Mouse (Mus musculus) hindbrain, postnatal 0 days (tissue): ENCODE measurements around the gene Fam193b. TPM values are rescaled to one million over a fixed set of nuclear protein-coding genes. Genes with fewer than 3 reads are reported as not detected.
A peak's percentile ranks its signal among the peaks of the same experiment; 100 is the strongest.

Source experiments
- ATAC-seq: fragments of 200-750 bp; cut with Nextera tagmentation; 2 replicates; pipeline ENCODE4 v1.8.0; 2017; ENCODE audit warnings: mild to moderate bottlenecking, moderate TSS enrichment, moderate library complexity
- DNase-seq: peaks from one replicate; pipeline ENCODE4 v3.0.0-alpha.2; 2015; ENCODE audit warnings: low spot score
- H3K27ac ChIP-seq: fragments of 300-500 bp; sonication (generic); 2 replicates; pipeline ENCODE4 v1.5.1; 2014; ENCODE audit warnings: mild to moderate bottlenecking
- H3K27me3 ChIP-seq: fragments of 300-500 bp; sonication (generic); 2 replicates; pipeline ENCODE4 v1.6.1; 2014; ENCODE audit warnings: low read length, mixed read lengths; ENCODE audit not compliant: insufficient read depth
- H3K36me3 ChIP-seq: fragments of 300-500 bp; sonication (generic); 2 replicates; pipeline ENCODE4 v1.6.1; 2014; ENCODE audit warnings: low read length, mixed read lengths; ENCODE audit not compliant: insufficient read depth
- H3K4me1 ChIP-seq: fragments of 300-500 bp; sonication (generic); 2 replicates; pipeline ENCODE4 v1.6.1; 2014; ENCODE audit warnings: antibody characterized with exemption, low read length, mixed read lengths; ENCODE audit not compliant: insufficient read depth
- H3K4me2 ChIP-seq: fragments of 300-500 bp; sonication (generic); 2 replicates; pipeline ENCODE4 v1.6.1; 2014; ENCODE audit warnings: low read depth, mild to moderate bottlenecking, low read length, moderate library complexity, mixed read lengths
- H3K4me3 ChIP-seq: fragments of 300-500 bp; sonication (generic); 2 replicates; pipeline ENCODE4 v1.5.1; 2014; ENCODE audit warnings: low read length
- H3K9ac ChIP-seq: fragments of 300-500 bp; sonication (generic); replicated peaks from 2 replicates; pipeline ENCODE4 v1.6.1; 2014; ENCODE audit warnings: mild to moderate bottlenecking, low read length, moderate library complexity, mixed read lengths
- H3K9me3 ChIP-seq: fragments of 300-500 bp; sonication (generic); 2 replicates; pipeline ENCODE4 v1.6.1; 2016; ENCODE audit warnings: low read length, mixed read lengths
- CTCF ChIP-seq: IDR thresholded peaks from 2 replicates; pipeline ENCODE4 v1.5.1; 2016; ENCODE audit warnings: antibody characterized with exemption, control low read depth, low read depth
- WGBS: fragments of 180-500 bp; shearing (Covaris S2); extraction: QIAGEN DNeasy Blood & Tissue Kit; methylation state at CpG from one replicate; pipeline ENCODE4 v1.1.7; 2014; 5-methylcytosine and 5-hydroxymethylcytosine counted together
- polyA plus RNA-seq: library from polyadenylated mRNA; unstranded; fragments of >200 nt; fragmentation: Nextera tagmentation; extraction: Ambion mirVana; gene quantifications from 2 replicates; pipeline ENCODE4 v1.2.1, GENCODE M21; 2015
- total RNA-seq: library from RNA; depleted of rRNA; stranded (reverse); fragments of >200 nt; gene quantifications from 2 replicates; pipeline ENCODE4 v1.2.3, GENCODE M21; 2014

The Fam193b gene
- total and polyA plus RNA-seq, 2 experiments from 2014 or later, result 38.9 to 87.5 TPM

DNA sequence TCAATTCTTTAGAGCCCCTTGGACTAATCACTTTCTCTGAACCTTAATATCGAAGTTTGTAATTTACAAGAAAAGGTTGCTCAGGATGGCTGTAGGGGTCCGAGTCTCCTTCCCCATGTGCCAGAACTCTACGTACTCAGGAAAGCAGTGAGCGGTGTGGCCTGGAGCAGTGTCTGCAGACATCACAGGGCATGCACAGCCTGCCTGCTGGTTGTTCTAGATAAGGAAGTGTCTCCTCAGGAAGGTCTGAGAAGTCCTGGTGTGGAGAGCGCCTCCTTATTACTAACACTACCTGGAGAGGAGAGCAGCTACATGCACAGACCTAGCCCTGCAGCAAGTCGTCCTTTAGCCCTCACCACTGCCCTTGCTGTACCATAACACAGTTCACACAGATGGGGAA, 26.1 kb downstream of the Fam193b start:
- Histone ChIP-seq H3K36me3 (peaks cover 81% of the 10 kb centered on the region), H3K9me3 (no peaks in the 10 kb centered on the region), H3K9ac (no peak overlapping the region), H3K27me3 (no peaks in the 10 kb centered on the region), H3K4me3 (no peak overlapping the region), H3K27ac (no peak overlapping the region), H3K4me1 (no peaks in the 10 kb centered on the region), H3K4me2 (no peak overlapping the region)
- no peak for ATAC-seq
- no peak for TF ChIP-seq CTCF
- 93% methylated on average over 6 of the region's 6 CpGs for WGBS
- no peak for DNase-seq

DNA sequence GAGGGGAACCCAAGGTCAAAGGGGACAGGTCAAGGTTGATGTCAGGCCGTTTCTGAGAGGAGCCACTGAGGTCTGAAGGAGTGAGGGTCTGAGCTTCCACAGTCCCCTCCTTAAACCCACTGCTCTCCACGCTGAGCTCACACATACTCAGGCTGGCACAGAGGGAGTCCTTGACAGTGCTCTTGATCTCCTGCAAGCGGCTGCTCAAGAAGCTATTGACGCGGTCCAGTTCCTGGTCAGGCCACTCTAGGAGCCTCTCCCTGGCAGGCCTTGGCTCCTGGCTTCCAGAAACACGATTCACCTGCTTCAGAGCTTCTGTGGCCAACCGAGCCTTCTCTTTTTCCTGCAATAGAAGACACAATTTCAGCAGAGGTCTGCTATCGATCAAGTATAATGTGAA, 27.5 kb downstream of the Fam193b start:
- ATAC-seq (no peak), DNase-seq (no peak)
- no peak overlapping the region for H3K9ac ChIP-seq
- no peak for TF ChIP-seq CTCF
- no peak overlapping the region for H3K4me2 ChIP-seq
- H3K4me1 ChIP-seq, result no peaks in the 10 kb centered on the region
- H3K36me3 ChIP-seq, result peaks cover 80% of the 10 kb centered on the region
- 98% methylated on average over 8 of the region's 8 CpGs for WGBS
- no peak overlapping the region for H3K4me3 ChIP-seq
- no peak overlapping the region for H3K27ac ChIP-seq
- no peaks in the 10 kb centered on the region for H3K27me3 ChIP-seq
- H3K9me3 ChIP-seq, result no peaks in the 10 kb centered on the region

DNA sequence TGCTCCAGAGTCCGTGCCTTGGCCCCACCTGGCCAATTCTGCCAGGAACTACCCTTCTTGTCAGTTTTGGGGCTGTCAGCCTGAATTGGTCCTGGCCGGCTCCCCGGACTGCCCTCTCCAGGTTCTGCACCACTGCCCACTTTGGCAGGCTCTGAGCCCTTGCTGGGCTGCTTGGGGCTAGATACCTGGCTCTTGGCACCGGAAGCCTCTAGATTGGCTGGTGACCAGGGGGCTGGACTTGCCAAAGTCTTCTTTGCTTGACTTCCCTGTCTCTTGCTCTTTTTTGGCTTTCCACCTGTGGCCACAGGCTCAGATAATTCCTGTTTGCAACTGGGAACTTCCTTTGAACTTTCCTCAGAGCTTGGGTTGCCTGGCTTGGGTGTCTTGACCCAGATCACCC, 28.0 kb downstream of the Fam193b start:
- no peak overlapping the region for H3K27ac ChIP-seq
- no peaks in the 10 kb centered on the region for H3K9me3 ChIP-seq
- no peak overlapping the region for H3K4me3 ChIP-seq
- TF ChIP-seq CTCF, result no peak
- WGBS, result 90% methylated on average over 4 of the region's 4 CpGs
- peaks cover 83% of the 10 kb centered on the region for H3K36me3 ChIP-seq
- H3K9ac ChIP-seq, result no peak overlapping the region
- DNase-seq (no peak), ATAC-seq (no peak)
- no peak overlapping the region for H3K4me2 ChIP-seq
- H3K4me1 ChIP-seq, result no peaks in the 10 kb centered on the region
- no peaks in the 10 kb centered on the region for H3K27me3 ChIP-seq

DNA sequence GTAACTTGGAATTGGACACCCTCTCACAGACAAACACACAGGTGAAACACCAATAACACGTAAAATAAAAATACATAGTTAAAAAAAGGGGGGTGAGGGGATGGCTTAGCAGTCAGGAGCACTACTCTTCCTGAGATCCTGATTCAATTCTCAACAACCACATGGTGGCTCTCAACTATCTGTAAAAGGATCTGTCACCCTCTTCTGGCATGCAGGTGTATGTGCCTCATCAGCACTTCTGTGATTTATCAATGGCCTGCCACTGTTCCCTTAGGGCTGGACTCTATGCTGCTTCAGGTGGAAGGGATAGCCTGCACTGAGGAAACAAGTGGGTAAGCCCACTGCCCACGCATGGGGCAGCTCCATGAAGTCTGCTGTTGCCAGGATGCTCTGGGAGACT, 30.0 kb downstream of the Fam193b start:
- Histone ChIP-seq H3K9me3 (no peaks in the 10 kb centered on the region), H3K27me3 (no peaks in the 10 kb centered on the region), H3K27ac (no peak overlapping the region; the same call in 1 of the 2 replicates), H3K4me1 (peaks cover under 1% of the 10 kb centered on the region; the same call in 1 of the 2 replicates), H3K4me2 (no peak overlapping the region), H3K4me3 (no peak overlapping the region), H3K36me3 (peaks cover 65% of the 10 kb centered on the region), H3K9ac (no peak overlapping the region)
- peak; percentile 38 for TF ChIP-seq CTCF
- DNase-seq, result peak; percentile 13
- 89% methylated on average over 2 of the region's 2 CpGs for WGBS
- ATAC-seq, result no peak

DNA sequence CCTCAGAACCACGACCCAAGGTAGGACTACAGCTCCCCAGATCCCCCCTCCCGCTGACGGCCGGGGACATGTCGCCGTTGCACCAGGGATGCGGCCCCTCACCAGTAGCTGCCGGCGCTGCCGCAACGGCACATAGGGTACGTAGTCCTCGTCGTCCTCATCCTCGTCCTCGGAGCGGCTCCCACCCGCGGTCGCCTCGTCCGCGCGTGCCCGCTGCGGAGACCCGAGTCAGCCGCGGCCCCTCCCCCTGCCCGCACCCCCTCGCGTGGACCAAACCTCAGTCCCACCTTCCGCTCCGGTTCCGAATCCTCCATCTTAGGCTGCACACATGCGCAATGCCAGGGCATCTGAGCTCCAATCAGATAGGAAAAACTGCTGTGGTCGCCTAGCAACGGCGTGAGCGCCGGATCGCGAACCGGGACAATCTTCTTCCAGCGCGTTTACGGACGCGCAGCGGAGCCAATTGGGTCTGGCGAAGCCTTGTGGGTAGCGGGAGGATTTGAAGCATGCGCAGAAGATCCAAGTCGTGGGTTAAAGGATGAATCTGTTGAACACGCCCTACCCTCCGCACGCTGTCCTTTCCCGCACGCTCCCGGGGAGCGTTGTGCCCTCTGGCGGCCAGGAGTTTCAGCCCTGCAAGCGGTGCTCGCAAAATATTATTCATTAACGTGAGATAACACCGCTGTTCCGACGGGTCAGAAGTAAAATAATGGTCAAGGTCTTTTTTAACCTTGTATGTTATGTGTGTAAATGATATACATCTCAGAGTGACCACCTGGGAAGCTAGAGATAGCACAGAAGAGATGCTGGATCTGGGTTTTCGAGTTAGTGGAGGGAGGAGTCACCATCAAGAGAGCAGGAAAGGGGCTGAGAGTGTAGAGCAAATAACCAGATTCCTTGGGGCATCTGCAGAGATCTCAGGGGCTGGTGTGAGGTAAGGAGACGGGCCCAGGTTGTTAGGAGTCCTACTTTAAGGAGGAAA, 34.4 kb downstream of the Fam193b start, which contains the start of gene Ddx41:
TSS of gene Ddx41 (minus strand) at position 465 of the 982 bp plus-strand sequence.
- peak within 1 kb of the TSS; percentile 76 for H3K4me3 ChIP-seq
- 1% methylated on average over 70 of the region's 70 CpGs for WGBS
- H3K9me3 ChIP-seq, result no peaks in the 10 kb centered on the region

DNA sequence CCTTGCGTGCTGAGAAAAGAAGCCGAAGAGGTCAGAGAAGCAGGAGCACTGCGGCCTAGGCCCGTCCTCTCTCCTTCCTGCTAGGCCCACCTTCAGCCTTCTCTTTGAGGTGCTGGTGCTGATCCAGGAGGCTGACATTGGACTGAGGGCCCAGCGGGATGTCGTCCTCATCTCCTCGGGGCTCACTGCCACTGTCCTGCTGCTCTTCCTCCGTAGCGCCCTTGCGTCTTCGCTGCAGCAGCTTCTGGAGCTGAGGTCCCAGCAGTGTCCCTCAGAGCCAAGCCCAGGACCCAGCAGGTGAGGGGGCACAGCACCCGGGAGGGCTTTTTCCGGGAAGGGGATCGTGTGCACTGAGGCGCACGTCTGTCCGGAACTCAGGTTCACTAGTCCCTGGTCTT, 35.1 kb downstream of the Fam193b start:
- ATAC-seq (no peak), DNase-seq (no peak)
- H3K9me3 ChIP-seq, result no peaks in the 10 kb centered on the region
- H3K9ac ChIP-seq, result peak overlapping the region; percentile 79
- H3K36me3 ChIP-seq, result peaks cover 53% of the 10 kb centered on the region
- H3K27me3 ChIP-seq, result no peaks in the 10 kb centered on the region
- no peak for TF ChIP-seq CTCF
- H3K4me1 ChIP-seq, result peaks cover 10% of the 10 kb centered on the region
- peak overlapping the region; percentile 76 for H3K4me3 ChIP-seq
- WGBS, result 18% methylated on average over 17 of the region's 17 CpGs
- H3K4me2 ChIP-seq, result peak overlapping the region; percentile 97
- peak overlapping the region; percentile 80 for H3K27ac ChIP-seq

More for the DNA sequence above, 34.4 kb downstream of the Fam193b start, which contains the start of gene Ddx41:
- Histone ChIP-seq H3K36me3 (peaks cover 57% of the 10 kb centered on the region), H3K27ac (peak within 1 kb of the TSS; percentile 80), H3K27me3 (no peaks in the 10 kb centered on the region), H3K9ac (peak within 1 kb of the TSS; percentile 79), H3K4me1 (peaks cover 10% of the 10 kb centered on the region), H3K4me2 (peak within 1 kb of the TSS; percentile 97)
- DNase-seq (peak; percentile 100), ATAC-seq (peak; percentile 97)
- TF ChIP-seq CTCF, result peak; percentile 92
